Mouse (Mus musculus): ENCODE results near the gene Snrnp40. TPM values are rescaled to one million over a fixed set of nuclear protein-coding genes. Genes with fewer than 3 reads are reported as not detected.
A peak's percentile ranks its signal among the peaks of the same experiment; 100 is the strongest.

The Snrnp40 gene
- total and polyA plus RNA-seq, 2 experiments from 2014 or later, result 74.3 to 99.3 TPM

- ATAC-seq (no peak), DNase-seq (no peak)
- H3K4me2 ChIP-seq (ENCODE audit: low read depth), result no peak overlapping the region
- 97% methylated on average over 2 of the region's 2 CpGs for WGBS
- H3K9me3 ChIP-seq (ENCODE audit: low read length), result no peaks in the 10 kb centered on the region
- no peaks in the 10 kb centered on the region for H3K4me1 ChIP-seq (ENCODE audit: insufficient read depth)
- H3K9ac ChIP-seq, result no peak overlapping the region
- no peak overlapping the region for H3K4me3 ChIP-seq (ENCODE audit: low read depth, low read length)
- peaks cover 66% of the 10 kb centered on the region for H3K36me3 ChIP-seq (ENCODE audit: insufficient read depth)
- no peak for TF ChIP-seq CTCF (IDR thresholded peaks at IDR 0.05; ENCODE audit: low read depth)
- H3K27me3 ChIP-seq (ENCODE audit: insufficient read depth, low read length), result no peaks in the 10 kb centered on the region
- H3K27ac ChIP-seq (ENCODE audit: low read depth, low read length), result no peak overlapping the region
Measured at GRCm38 (mm10) chr4:130379181-130379580, 19.2 kb downstream of the Snrnp40 start.

GRCm38 (mm10) chr4:130380418-130380817, 20.5 kb downstream of the Snrnp40 start:
- WGBS, result 89% methylated on average over 2 of the region's 2 CpGs
- no peaks in the 10 kb centered on the region for H3K27me3 ChIP-seq (ENCODE audit: insufficient read depth, low read length)
- H3K27ac ChIP-seq (ENCODE audit: low read depth, low read length), result no peak overlapping the region
- H3K4me2 ChIP-seq (ENCODE audit: low read depth), result no peak overlapping the region
- DNase-seq (no peak), ATAC-seq (no peak)
- no peaks in the 10 kb centered on the region for H3K9me3 ChIP-seq (ENCODE audit: low read length)
- TF ChIP-seq CTCF (IDR thresholded peaks at IDR 0.05; ENCODE audit: low read depth), result no peak
- H3K4me1 ChIP-seq (ENCODE audit: insufficient read depth), result no peaks in the 10 kb centered on the region
- peaks cover 66% of the 10 kb centered on the region for H3K36me3 ChIP-seq (ENCODE audit: insufficient read depth)
- H3K9ac ChIP-seq, result no peak overlapping the region
- H3K4me3 ChIP-seq (ENCODE audit: low read depth, low read length), result no peak overlapping the region

- DNase-seq (no peak), ATAC-seq (no peak)
- 81% methylated on average over 3 of the region's 3 CpGs for WGBS
- H3K9ac ChIP-seq, result no peak overlapping the region
- H3K27ac ChIP-seq (ENCODE audit: low read depth, low read length), result no peak overlapping the region
- TF ChIP-seq CTCF (IDR thresholded peaks at IDR 0.05; ENCODE audit: low read depth), result no peak
- H3K36me3 ChIP-seq (ENCODE audit: insufficient read depth), result peaks cover 56% of the 10 kb centered on the region
- no peak overlapping the region for H3K4me3 ChIP-seq (ENCODE audit: low read depth, low read length)
- no peak overlapping the region for H3K4me2 ChIP-seq (ENCODE audit: low read depth)
- H3K4me1 ChIP-seq (ENCODE audit: insufficient read depth), result no peaks in the 10 kb centered on the region
- H3K9me3 ChIP-seq (ENCODE audit: low read length), result no peaks in the 10 kb centered on the region
- no peaks in the 10 kb centered on the region for H3K27me3 ChIP-seq (ENCODE audit: insufficient read depth, low read length)
Measured at GRCm38 (mm10) chr4:130387256-130387655, 27.3 kb downstream of the Snrnp40 start.

GRCm38 (mm10) chr4:130389496-130389895, 29.6 kb downstream of the Snrnp40 start:
- H3K36me3 ChIP-seq (ENCODE audit: insufficient read depth), result peaks cover 38% of the 10 kb centered on the region

GRCm38 (mm10) chr4:130389927-130390326, 30.0 kb downstream of the Snrnp40 start:
- 95% methylated on average over 7 of the region's 7 CpGs for WGBS

More at GRCm38 (mm10) chr4:130389496-130389895, 29.6 kb downstream of the Snrnp40 start:
- H3K4me1 ChIP-seq (ENCODE audit: insufficient read depth), result no peaks in the 10 kb centered on the region
- no peak overlapping the region for H3K27ac ChIP-seq (ENCODE audit: low read depth, low read length)
- no peak for DNase-seq
- H3K4me3 ChIP-seq (ENCODE audit: low read depth, low read length), result no peak overlapping the region
- no peaks in the 10 kb centered on the region for H3K9me3 ChIP-seq (ENCODE audit: low read length)
- no peak for TF ChIP-seq CTCF (IDR thresholded peaks at IDR 0.05; ENCODE audit: low read depth)
- no peaks in the 10 kb centered on the region for H3K27me3 ChIP-seq (ENCODE audit: insufficient read depth, low read length)
- no peak for ATAC-seq
- WGBS, result 76% methylated on average over 6 of the region's 6 CpGs
- no peak overlapping the region for H3K4me2 ChIP-seq (ENCODE audit: low read depth)
- H3K9ac ChIP-seq, result no peak overlapping the region

GRCm38 (mm10) chr4:130391265-130391664, 31.3 kb downstream of the Snrnp40 start:
- 63% methylated on average over 3 of the region's 3 CpGs for WGBS
- no peaks in the 10 kb centered on the region for H3K9me3 ChIP-seq (ENCODE audit: low read length)
- ATAC-seq, result no peak

More at GRCm38 (mm10) chr4:130389927-130390326, 30.0 kb downstream of the Snrnp40 start:
- Histone ChIP-seq H3K4me1 (ENCODE audit: insufficient read depth) (no peaks in the 10 kb centered on the region), H3K4me2 (ENCODE audit: low read depth) (no peak overlapping the region), H3K36me3 (ENCODE audit: insufficient read depth) (peaks cover 34% of the 10 kb centered on the region), H3K4me3 (ENCODE audit: low read depth, low read length) (no peak overlapping the region), H3K9me3 (ENCODE audit: low read length) (no peaks in the 10 kb centered on the region), H3K27ac (ENCODE audit: low read depth, low read length) (no peak overlapping the region), H3K9ac (no peak overlapping the region), H3K27me3 (ENCODE audit: insufficient read depth, low read length) (no peaks in the 10 kb centered on the region)
- ATAC-seq (no peak), DNase-seq (no peak)
- TF ChIP-seq CTCF (IDR thresholded peaks at IDR 0.05; ENCODE audit: low read depth), result no peak

More at GRCm38 (mm10) chr4:130391265-130391664, 31.3 kb downstream of the Snrnp40 start:
- peak; percentile 39 for TF ChIP-seq CTCF (IDR thresholded peaks at IDR 0.05; ENCODE audit: low read depth)
- Histone ChIP-seq H3K4me3 (ENCODE audit: low read depth, low read length) (no peak overlapping the region), H3K4me1 (ENCODE audit: insufficient read depth) (no peaks in the 10 kb centered on the region), H3K9ac (no peak overlapping the region), H3K27me3 (ENCODE audit: insufficient read depth, low read length) (no peaks in the 10 kb centered on the region), H3K27ac (ENCODE audit: low read depth, low read length) (no peak overlapping the region), H3K36me3 (ENCODE audit: insufficient read depth) (peaks cover 24% of the 10 kb centered on the region), H3K4me2 (ENCODE audit: low read depth) (no peak overlapping the region)
- DNase-seq, result peak; percentile 18

Other genes starting within 250 kb of the Snrnp40 start
- 2.4 and 5.0 TPM in 2 replicates for gene Hcrtr1, start 220.8 kb upstream of the Snrnp40 start, total RNA-seq (2014; rRNA removed)
- 1.6 and 2.5 TPM in 2 replicates for gene Hcrtr1, start 220.8 kb upstream of the Snrnp40 start, polyA plus RNA-seq (2015; fragmentation: Nextera tagmentation; extraction: Ambion mirVana)
- 3.5 and 6.7 TPM in 2 replicates for gene Tinagl1, start 185.0 kb upstream of the Snrnp40 start, total RNA-seq (2014; rRNA removed)
- 3.5 and 4.5 TPM in 2 replicates for gene Tinagl1, start 185.0 kb upstream of the Snrnp40 start, polyA plus RNA-seq (2015; fragmentation: Nextera tagmentation; extraction: Ambion mirVana)
- gene Gm853, start 137.7 kb upstream of the Snrnp40 start, total RNA-seq (2014; rRNA removed), result 0.08 TPM in 1 of 2 replicates, not detected in the other
- 0.08 and 0.28 TPM in 2 replicates for gene Gm853, start 137.7 kb upstream of the Snrnp40 start, polyA plus RNA-seq (2015; fragmentation: Nextera tagmentation; extraction: Ambion mirVana)
- gene Serinc2, start 80.9 kb upstream of the Snrnp40 start, total RNA-seq (2014; rRNA removed), result 12.7 and 14.0 TPM in 2 replicates
- gene Serinc2, start 80.9 kb upstream of the Snrnp40 start, polyA plus RNA-seq (2015; fragmentation: Nextera tagmentation; extraction: Ambion mirVana), result 22.5 and 24.2 TPM in 2 replicates
- gene Fabp3, start 51.5 kb upstream of the Snrnp40 start, total RNA-seq (2014; rRNA removed), result 129 and 201 TPM in 2 replicates
- gene Fabp3, start 51.5 kb upstream of the Snrnp40 start, polyA plus RNA-seq (2015; fragmentation: Nextera tagmentation; extraction: Ambion mirVana), result 318 and 358 TPM in 2 replicates
- 1.1 and 1.8 TPM in 2 replicates for gene Gm10570, start 51.5 kb upstream of the Snrnp40 start, total RNA-seq (2014; rRNA removed)
- gene Gm10570, start 51.5 kb upstream of the Snrnp40 start, polyA plus RNA-seq (2015; fragmentation: Nextera tagmentation; extraction: Ambion mirVana), result 1.0 and 1.2 TPM in 2 replicates
- 41.3 and 42.7 TPM in 2 replicates for gene Zcchc17, start 189 bp upstream of the Snrnp40 start, total RNA-seq (2014; rRNA removed)
- 97.8 and 112 TPM in 2 replicates for gene Zcchc17, start 189 bp upstream of the Snrnp40 start, polyA plus RNA-seq (2015; fragmentation: Nextera tagmentation; extraction: Ambion mirVana)
- 231 and 267 TPM in 2 replicates for gene Nkain1, start 214.0 kb downstream of the Snrnp40 start, total RNA-seq (2014; rRNA removed)
- gene Nkain1, start 214.0 kb downstream of the Snrnp40 start, polyA plus RNA-seq (2015; fragmentation: Nextera tagmentation; extraction: Ambion mirVana), result 9.1 and 10.9 TPM in 2 replicates